Mouse (Mus musculus): ENCODE results near the gene Auts2. TPM values are rescaled to one million over a fixed set of nuclear protein-coding genes. Genes with fewer than 3 reads are reported as not detected.

Auts2 gene
- polyA plus RNA-seq, 1 experiment from 2014 or later: 56.7 TPM

- peak overlapping the region; percentile 27; the same call in 1 of the 2 replicates for H3K4me3 ChIP-seq
- 0 out of 2 replicates have a peak overlapping the region, but pooled peaks have one; percentile 23 for H3K27ac ChIP-seq
- 35% methylated on average over 14 of the region's 14 CpGs for WGBS
- peaks cover 37% of the 10 kb centered on the region for H3K4me1 ChIP-seq (replicated peaks)
- no peaks in the 10 kb centered on the region for H3K27me3 ChIP-seq (ENCODE audit: insufficient read depth, poor library complexity, severe bottlenecking)
- no peaks in the 10 kb centered on the region for H3K36me3 ChIP-seq
- no peaks in the 10 kb centered on the region for H3K9me3 ChIP-seq
- no peak for DNase-seq (ENCODE audit: low spot score)
Measured at GRCm38 (mm10) chr5:132391831-132392763, 151.0 kb downstream of the Auts2 start.

DNA sequence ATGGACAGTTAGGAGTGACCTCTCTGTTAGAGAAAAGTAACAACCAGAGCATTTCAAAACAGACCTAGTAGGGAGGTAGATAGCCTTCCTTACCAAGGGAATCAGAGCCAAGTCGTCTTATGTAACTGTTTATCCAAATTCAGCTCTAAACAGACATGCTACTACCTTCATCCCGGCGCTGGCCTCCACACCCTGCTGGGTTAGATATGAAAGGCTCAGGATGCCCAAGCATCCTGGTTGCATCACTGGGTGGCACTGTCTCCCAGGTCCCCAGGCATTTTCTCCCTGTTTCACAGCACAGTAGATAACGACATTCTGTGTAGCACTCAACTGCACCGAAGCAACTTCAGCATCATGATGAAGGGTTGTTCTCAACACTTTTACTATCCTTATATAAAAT lies 154.4 kb downstream of the Auts2 start:
- Histone ChIP-seq H3K27ac (no peak overlapping the region), H3K27me3 (ENCODE audit: insufficient read depth, poor library complexity, severe bottlenecking) (no peaks in the 10 kb centered on the region), H3K4me3 (no peak overlapping the region), H3K36me3 (no peaks in the 10 kb centered on the region), H3K4me1 (replicated peaks) (peaks cover 33% of the 10 kb centered on the region), H3K9me3 (no peaks in the 10 kb centered on the region)
- no peak for DNase-seq (ENCODE audit: low spot score)
- WGBS: 82% methylated on average over 5 of the region's 5 CpGs

GRCm38 (mm10) chr5:132385244-132385855 lies 157.8 kb downstream of the Auts2 start:
- Histone ChIP-seq H3K9me3 (no peaks in the 10 kb centered on the region), H3K27me3 (ENCODE audit: insufficient read depth, poor library complexity, severe bottlenecking) (no peaks in the 10 kb centered on the region), H3K27ac (no peak overlapping the region), H3K36me3 (no peaks in the 10 kb centered on the region), H3K4me1 (replicated peaks) (peaks cover 37% of the 10 kb centered on the region), H3K4me3 (no peak overlapping the region)
- no peak for DNase-seq (ENCODE audit: low spot score)
- WGBS: 78% methylated on average over 4 of the region's 4 CpGs

DNA sequence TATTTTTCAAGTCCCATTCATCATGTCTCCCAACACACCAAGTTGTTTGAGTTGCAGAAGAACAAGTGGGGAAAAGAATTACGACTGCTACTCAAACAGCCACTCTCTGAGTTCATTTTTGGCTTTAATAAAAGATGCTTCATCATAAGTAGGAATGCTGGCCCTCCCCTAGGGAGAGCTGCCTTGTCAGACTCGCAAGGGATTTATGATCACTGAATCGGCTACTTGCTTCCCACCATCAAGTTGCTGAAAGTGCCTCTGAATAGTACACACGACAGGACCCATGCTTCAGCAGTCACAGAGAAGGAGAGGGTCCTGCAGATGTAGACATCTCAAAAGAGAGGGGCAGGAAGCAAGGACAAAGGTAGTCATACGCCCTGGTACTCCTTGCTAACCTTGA lies 162.9 kb downstream of the Auts2 start:
- peaks cover 42% of the 10 kb centered on the region for H3K4me1 ChIP-seq (replicated peaks)
- WGBS: 58% methylated on average over 5 of the region's 5 CpGs
- no peaks in the 10 kb centered on the region for H3K36me3 ChIP-seq

DNA sequence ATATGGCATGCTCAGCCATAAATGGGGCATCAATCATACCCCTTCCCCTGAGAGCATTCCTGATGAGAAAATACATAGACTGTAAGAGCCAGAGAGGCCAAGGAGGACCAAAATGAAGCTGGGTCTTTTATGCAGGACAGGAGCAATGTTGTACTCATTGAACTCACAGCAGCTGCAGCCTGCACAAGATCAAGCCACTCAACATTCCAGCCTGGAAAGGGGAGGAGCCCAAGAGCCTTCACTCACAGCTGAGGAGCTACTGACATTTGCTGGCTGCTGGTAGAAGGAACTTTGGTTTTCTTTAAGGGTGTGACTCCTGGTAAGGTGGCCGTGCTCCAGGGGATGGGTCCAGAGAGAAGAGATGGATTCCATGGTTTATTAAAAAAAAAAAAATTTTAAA lies 164.2 kb downstream of the Auts2 start:
- Histone ChIP-seq H3K27ac (no peak overlapping the region), H3K4me3 (no peak overlapping the region), H3K36me3 (no peaks in the 10 kb centered on the region), H3K27me3 (ENCODE audit: insufficient read depth, poor library complexity, severe bottlenecking) (no peaks in the 10 kb centered on the region), H3K4me1 (replicated peaks) (peaks cover 32% of the 10 kb centered on the region), H3K9me3 (no peaks in the 10 kb centered on the region)
- 88% methylated on average over 1 of the region's 1 CpGs for WGBS
- no peak for DNase-seq (ENCODE audit: low spot score)

More for the DNA sequence above, 162.9 kb downstream of the Auts2 start:
- Histone ChIP-seq H3K27me3 (ENCODE audit: insufficient read depth, poor library complexity, severe bottlenecking) (no peaks in the 10 kb centered on the region), H3K9me3 (no peaks in the 10 kb centered on the region), H3K27ac (0 out of 2 replicates have a peak overlapping the region, but pooled peaks have one; percentile 8), H3K4me3 (no peak overlapping the region)
- no peak for DNase-seq (ENCODE audit: low spot score)

GRCm38 (mm10) chr5:132375130-132375529 lies 168.0 kb downstream of the Auts2 start:
- Histone ChIP-seq H3K4me1 (replicated peaks) (peaks cover 26% of the 10 kb centered on the region), H3K27me3 (ENCODE audit: insufficient read depth, poor library complexity, severe bottlenecking) (no peaks in the 10 kb centered on the region), H3K27ac (no peak overlapping the region), H3K36me3 (no peaks in the 10 kb centered on the region), H3K4me3 (no peak overlapping the region), H3K9me3 (no peaks in the 10 kb centered on the region)
- 78% methylated on average over 1 of the region's 1 CpGs for WGBS
- DNase-seq (ENCODE audit: low spot score): no peak

DNA sequence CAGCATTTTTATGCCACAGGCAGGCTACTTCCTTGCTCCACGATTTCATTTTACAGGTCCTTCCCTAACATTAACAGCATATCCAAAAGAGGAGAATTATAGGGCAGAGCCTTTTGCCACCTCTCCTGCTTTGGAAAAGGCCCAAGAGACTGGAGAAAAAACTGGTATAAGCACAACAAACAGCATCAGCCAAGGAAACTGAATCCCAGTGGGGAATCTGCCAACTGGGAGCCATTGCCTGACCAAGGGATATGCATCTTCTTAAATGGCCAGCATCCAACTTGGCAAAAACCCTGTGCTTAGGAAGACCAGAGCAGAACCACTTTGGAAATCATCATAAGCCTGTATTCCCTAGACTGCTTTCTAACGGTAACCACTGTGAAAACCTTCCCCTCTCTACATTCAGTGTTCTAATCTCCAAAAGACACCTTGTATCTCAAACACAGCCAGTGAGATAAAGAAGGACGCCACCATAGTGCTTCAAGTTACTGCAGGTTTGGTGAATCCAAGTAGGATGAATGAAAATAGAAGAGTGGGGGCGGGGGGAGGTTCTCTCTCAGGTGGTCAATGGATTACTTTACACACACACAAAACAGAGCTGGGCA lies 169.6 kb downstream of the Auts2 start:
- DNase-seq (ENCODE audit: low spot score): no peak
- H3K4me3 ChIP-seq: no peak overlapping the region
- 82% methylated on average over 4 of the region's 4 CpGs for WGBS

DNA sequence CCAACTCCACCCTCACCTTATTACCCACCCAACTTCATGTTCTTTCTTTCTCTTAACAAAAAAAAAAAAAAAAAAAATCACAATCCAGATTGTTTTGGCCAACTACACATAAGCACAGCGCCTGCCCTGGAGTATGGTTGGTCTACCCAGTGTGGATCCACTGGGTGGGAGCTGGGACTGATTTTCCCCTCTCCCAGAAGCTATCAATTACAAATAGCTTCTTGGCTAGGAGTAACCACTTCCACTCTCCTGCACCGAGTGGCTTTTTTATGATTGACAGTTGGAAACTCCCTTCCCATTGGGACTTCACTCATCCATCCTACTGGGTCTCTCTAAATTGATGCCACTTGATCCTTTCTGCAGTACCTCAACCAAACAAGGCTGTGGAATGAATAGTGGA lies 170.5 kb downstream of the Auts2 start:
- WGBS: 63% methylated on average over 2 of the region's 2 CpGs
- Histone ChIP-seq H3K4me1 (replicated peaks) (peaks cover 37% of the 10 kb centered on the region), H3K4me3 (no peak overlapping the region), H3K9me3 (no peaks in the 10 kb centered on the region), H3K36me3 (no peaks in the 10 kb centered on the region), H3K27ac (no peak overlapping the region), H3K27me3 (ENCODE audit: insufficient read depth, poor library complexity, severe bottlenecking) (no peaks in the 10 kb centered on the region)
- no peak for DNase-seq (ENCODE audit: low spot score)

More for the DNA sequence above, 169.6 kb downstream of the Auts2 start:
- Histone ChIP-seq H3K27me3 (ENCODE audit: insufficient read depth, poor library complexity, severe bottlenecking) (no peaks in the 10 kb centered on the region), H3K9me3 (no peaks in the 10 kb centered on the region), H3K4me1 (replicated peaks) (peaks cover 33% of the 10 kb centered on the region), H3K27ac (no peak overlapping the region), H3K36me3 (no peaks in the 10 kb centered on the region)

GRCm38 (mm10) chr5:132368678-132369088 lies 174.5 kb downstream of the Auts2 start:
- Histone ChIP-seq H3K27me3 (ENCODE audit: insufficient read depth, poor library complexity, severe bottlenecking) (no peaks in the 10 kb centered on the region), H3K9me3 (no peaks in the 10 kb centered on the region), H3K36me3 (no peaks in the 10 kb centered on the region), H3K27ac (peak overlapping the region; percentile 23; the same call in 1 of the 2 replicates), H3K4me3 (no peak overlapping the region), H3K4me1 (replicated peaks) (peaks cover 41% of the 10 kb centered on the region)
- DNase-seq (ENCODE audit: low spot score): peak; percentile 25
- 23% methylated on average over 7 of the region's 7 CpGs for WGBS

DNA sequence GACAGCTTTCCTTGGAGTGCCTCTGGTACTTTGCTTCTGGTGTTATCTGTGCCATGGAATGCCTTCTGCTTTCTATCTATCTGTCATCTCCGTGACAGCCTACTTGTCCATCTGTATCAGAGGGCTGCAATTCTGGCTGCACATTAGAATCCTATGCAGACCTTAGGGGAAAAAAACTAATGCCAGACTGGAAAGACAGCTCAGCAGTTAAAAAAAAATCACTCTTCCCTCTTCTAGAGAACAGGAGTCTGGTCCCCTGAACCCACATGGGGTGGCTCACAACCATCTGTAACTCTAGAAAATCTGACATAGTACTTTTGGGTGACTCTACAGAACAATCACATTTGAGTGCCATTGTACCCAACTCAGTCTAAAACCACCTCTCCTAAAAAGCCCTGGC lies 181.9 kb downstream of the Auts2 start:
- Histone ChIP-seq H3K36me3 (no peaks in the 10 kb centered on the region), H3K27me3 (ENCODE audit: insufficient read depth, poor library complexity, severe bottlenecking) (no peaks in the 10 kb centered on the region), H3K4me3 (no peak overlapping the region), H3K9me3 (no peaks in the 10 kb centered on the region), H3K27ac (no peak overlapping the region), H3K4me1 (replicated peaks) (peaks cover 23% of the 10 kb centered on the region)
- 88% methylated on average over 1 of the region's 1 CpGs for WGBS
- DNase-seq (ENCODE audit: low spot score): no peak

- no peaks in the 10 kb centered on the region for H3K27me3 ChIP-seq (ENCODE audit: insufficient read depth, poor library complexity, severe bottlenecking)
- peaks cover 15% of the 10 kb centered on the region for H3K4me1 ChIP-seq (replicated peaks)
- no peak overlapping the region for H3K4me3 ChIP-seq
- WGBS: 81% methylated on average over 5 of the region's 5 CpGs
- no peak for DNase-seq (ENCODE audit: low spot score)
- no peaks in the 10 kb centered on the region for H3K36me3 ChIP-seq
- H3K9me3 ChIP-seq: no peaks in the 10 kb centered on the region
- no peak overlapping the region for H3K27ac ChIP-seq
Measured at GRCm38 (mm10) chr5:132357726-132358125, 185.4 kb downstream of the Auts2 start.

DNA sequence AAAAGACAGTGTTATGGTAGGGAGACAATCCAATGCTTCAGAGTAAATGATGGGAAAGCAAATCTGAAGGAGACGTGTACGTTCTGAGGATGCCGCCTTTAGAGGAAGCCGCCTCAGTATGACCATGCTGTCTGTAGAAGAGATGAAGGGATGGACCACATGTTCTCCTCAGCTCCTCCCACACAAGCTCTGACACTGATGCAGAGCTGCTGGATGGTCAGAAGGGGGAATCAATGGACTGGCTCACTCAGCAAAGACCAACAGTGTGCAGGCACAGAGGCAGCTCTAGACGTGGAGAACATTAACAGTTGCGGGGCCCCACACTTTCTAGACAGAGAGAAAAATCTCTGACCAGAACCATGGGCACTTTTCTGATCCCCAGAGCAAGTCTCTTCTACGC lies 187.2 kb downstream of the Auts2 start:
- WGBS: 85% methylated on average over 7 of the region's 7 CpGs
- DNase-seq (ENCODE audit: low spot score): no peak

GRCm38 (mm10) chr5:132352437-132352836 lies 190.7 kb downstream of the Auts2 start:
- Histone ChIP-seq H3K4me3 (no peak overlapping the region), H3K27ac (no peak overlapping the region), H3K27me3 (ENCODE audit: insufficient read depth, poor library complexity, severe bottlenecking) (no peaks in the 10 kb centered on the region), H3K9me3 (no peaks in the 10 kb centered on the region), H3K36me3 (no peaks in the 10 kb centered on the region), H3K4me1 (replicated peaks) (no peaks in the 10 kb centered on the region)
- no peak for DNase-seq (ENCODE audit: low spot score)
- WGBS: 66% methylated on average over 1 of the region's 1 CpGs

More for the DNA sequence above, 187.2 kb downstream of the Auts2 start:
- Histone ChIP-seq H3K4me3 (no peak overlapping the region), H3K4me1 (replicated peaks) (peaks cover 7% of the 10 kb centered on the region), H3K27me3 (ENCODE audit: insufficient read depth, poor library complexity, severe bottlenecking) (no peaks in the 10 kb centered on the region), H3K27ac (no peak overlapping the region), H3K9me3 (no peaks in the 10 kb centered on the region), H3K36me3 (no peaks in the 10 kb centered on the region)
